Mouse (Mus musculus): Measurements from ENCODE around the gene Arhgap6. TPM values are rescaled to one million over a fixed set of nuclear protein-coding genes. Genes with fewer than 3 reads are reported as not detected.

Arhgap6 gene
- polyA plus RNA-seq, 1 experiment from 2014 or later = 2.6 TPM

DNA sequence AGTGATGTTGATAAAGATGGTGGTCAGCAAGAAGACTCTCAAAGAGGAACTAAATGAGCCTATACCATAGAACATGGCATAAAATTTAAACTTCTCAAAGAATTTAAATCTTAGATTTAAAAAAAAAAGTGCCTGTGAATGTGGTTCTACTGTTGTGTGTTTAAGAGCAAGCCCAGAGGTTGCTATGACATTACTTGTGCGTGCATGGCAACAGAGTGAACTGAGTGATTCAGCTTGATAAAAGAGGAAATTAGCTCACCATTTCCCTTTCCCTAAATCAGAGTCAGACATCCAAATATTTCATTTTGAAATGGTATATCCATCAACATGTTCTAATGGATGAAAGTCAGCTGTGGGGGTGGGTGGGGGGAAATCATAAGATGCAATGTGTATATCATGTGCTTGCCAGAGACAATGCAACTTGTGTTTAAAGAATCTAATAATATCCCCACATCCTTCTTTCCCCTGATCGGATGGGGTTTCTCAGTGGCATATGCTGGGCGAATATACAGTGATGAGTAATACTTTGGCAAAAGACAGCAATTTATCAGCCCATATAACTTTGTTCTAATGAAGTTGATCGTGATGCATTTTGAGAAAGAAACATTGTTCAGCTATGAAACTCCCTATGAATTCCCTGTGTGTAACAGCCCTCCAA is 328.3 kb downstream of the Arhgap6 start:
- Histone ChIP-seq H3K36me3 (replicated peaks; ENCODE audit: control insufficient read depth, insufficient read depth) (no peaks in the 10 kb centered on the region), H3K27ac (no peak overlapping the region), H3K27me3 (ENCODE audit: control insufficient read depth, insufficient read depth, low read length) (peaks cover 12% of the 10 kb centered on the region), H3K9ac (no peak overlapping the region), H3K9me3 (ENCODE audit: control insufficient read depth, low read length) (no peaks in the 10 kb centered on the region), H3K4me3 (replicated peaks; ENCODE audit: low read length) (no peak overlapping the region), H3K4me2 (replicated peaks) (no peak overlapping the region), H3K4me1 (replicated peaks; ENCODE audit: control insufficient read depth, insufficient read depth, low read length) (no peaks in the 10 kb centered on the region)
- ATAC-seq (ENCODE audit: low FRiP score) = no peak
- DNase-seq (ENCODE audit: low spot score) = no peak
- 84% methylated on average over 4 of the region's 4 CpGs for WGBS

DNA sequence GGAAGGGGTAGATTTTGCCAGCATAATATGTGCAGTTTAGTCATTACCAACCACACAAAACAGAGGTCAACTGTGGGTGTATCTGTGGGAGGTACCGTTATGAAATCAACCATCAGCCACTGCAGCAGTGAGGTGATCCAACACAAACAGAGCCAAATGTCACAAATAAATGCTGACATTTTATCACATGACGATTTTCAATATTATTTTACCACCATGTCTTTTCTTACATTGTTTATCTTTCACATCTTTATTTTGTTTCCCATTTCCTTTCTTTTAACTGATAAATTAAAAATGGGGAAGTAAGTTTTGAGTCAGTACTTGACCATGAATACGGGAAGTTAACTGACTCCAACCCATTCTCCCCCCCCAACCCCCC is 328.9 kb downstream of the Arhgap6 start:
- H3K27ac ChIP-seq = no peak overlapping the region
- 87% methylated on average over 3 of the region's 3 CpGs for WGBS
- H3K9ac ChIP-seq = no peak overlapping the region
- DNase-seq (ENCODE audit: low spot score) (no peak), ATAC-seq (ENCODE audit: low FRiP score) (no peak)
- peaks cover 12% of the 10 kb centered on the region for H3K27me3 ChIP-seq (ENCODE audit: control insufficient read depth, insufficient read depth, low read length)
- H3K4me3 ChIP-seq (replicated peaks; ENCODE audit: low read length) = no peak overlapping the region
- no peak overlapping the region for H3K4me2 ChIP-seq (replicated peaks)
- H3K9me3 ChIP-seq (ENCODE audit: control insufficient read depth, low read length) = no peaks in the 10 kb centered on the region
- no peaks in the 10 kb centered on the region for H3K4me1 ChIP-seq (replicated peaks; ENCODE audit: control insufficient read depth, insufficient read depth, low read length)
- H3K36me3 ChIP-seq (replicated peaks; ENCODE audit: control insufficient read depth, insufficient read depth) = no peaks in the 10 kb centered on the region

DNA sequence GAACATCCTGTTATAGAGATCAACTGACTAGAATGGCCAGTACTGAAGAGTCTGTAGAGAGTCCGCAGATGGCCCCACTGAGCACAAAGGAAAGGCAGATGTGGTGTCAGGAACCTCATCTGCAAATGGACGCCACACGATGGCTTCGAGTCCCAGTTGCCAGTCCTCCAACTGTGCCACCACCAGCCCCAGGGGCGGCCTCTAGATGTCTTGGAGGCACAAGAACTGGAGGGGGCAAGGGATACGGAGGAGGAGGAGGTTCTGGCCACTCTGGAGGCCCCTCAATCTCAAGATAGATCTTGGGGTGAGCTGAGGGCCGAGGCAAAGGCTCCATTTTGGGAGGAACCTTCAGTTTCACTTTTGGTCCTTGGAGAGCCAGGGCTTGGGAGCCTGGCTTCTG is 344.9 kb downstream of the Arhgap6 start:
- Histone ChIP-seq H3K9ac (no peak overlapping the region), H3K27ac (no peak overlapping the region), H3K27me3 (ENCODE audit: control insufficient read depth, insufficient read depth, low read length) (peaks cover 7% of the 10 kb centered on the region), H3K4me2 (replicated peaks) (no peak overlapping the region), H3K9me3 (ENCODE audit: control insufficient read depth, low read length) (no peaks in the 10 kb centered on the region), H3K4me1 (replicated peaks; ENCODE audit: control insufficient read depth, insufficient read depth, low read length) (no peaks in the 10 kb centered on the region), H3K36me3 (replicated peaks; ENCODE audit: control insufficient read depth, insufficient read depth) (no peaks in the 10 kb centered on the region), H3K4me3 (replicated peaks; ENCODE audit: low read length) (no peak overlapping the region)
- 88% methylated on average over 7 of the region's 7 CpGs for WGBS
- DNase-seq (ENCODE audit: low spot score) (no peak), ATAC-seq (ENCODE audit: low FRiP score) (no peak)

DNA sequence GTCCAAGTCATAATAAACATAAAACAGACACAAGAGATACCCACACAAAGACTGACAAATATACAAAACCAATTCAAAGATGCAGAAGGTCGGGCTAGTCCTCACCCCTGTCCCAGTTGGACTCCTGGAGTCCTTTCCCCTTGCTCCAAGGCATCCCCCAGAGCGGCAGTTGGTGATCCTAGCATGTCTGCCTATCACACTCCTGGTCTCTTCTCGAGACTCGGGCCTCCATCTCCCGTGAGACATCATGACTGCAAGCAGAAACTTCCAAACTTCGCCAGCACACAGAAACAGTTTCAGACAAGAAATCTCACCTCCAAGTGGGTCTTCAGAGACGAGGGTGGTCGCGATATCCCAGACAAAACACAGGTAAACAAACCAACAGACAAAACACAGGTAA is 345.6 kb downstream of the Arhgap6 start:
- ATAC-seq (ENCODE audit: low FRiP score) = no peak
- Histone ChIP-seq H3K4me3 (replicated peaks; ENCODE audit: low read length) (no peak overlapping the region), H3K36me3 (replicated peaks; ENCODE audit: control insufficient read depth, insufficient read depth) (no peaks in the 10 kb centered on the region)

DNA sequence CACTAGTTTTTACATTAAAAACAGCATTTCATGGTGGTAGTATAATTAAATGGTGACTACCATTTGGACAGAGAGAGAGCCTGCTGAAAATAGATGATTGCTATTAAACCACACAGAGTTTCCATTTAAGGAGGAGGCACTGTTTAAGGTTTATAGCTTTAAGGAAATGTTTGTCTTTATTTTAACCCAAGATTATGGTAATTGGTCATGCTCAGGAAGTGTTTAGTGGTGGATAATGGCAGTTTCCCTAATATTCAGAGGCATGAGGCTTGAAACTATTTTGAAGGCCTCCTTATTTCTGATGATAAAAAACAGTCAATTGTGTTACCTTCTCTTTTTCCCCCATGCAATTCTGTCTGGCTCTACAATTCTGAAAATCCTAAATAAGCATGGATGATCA is 358.9 kb downstream of the Arhgap6 start:
- H3K27ac ChIP-seq = no peak overlapping the region
- no peaks in the 10 kb centered on the region for H3K4me1 ChIP-seq (replicated peaks; ENCODE audit: control insufficient read depth, insufficient read depth, low read length)
- H3K4me2 ChIP-seq (replicated peaks) = no peak overlapping the region
- H3K36me3 ChIP-seq (replicated peaks; ENCODE audit: control insufficient read depth, insufficient read depth) = no peaks in the 10 kb centered on the region
- no peaks in the 10 kb centered on the region; the same call in 1 of the 2 replicates for H3K27me3 ChIP-seq (ENCODE audit: control insufficient read depth, insufficient read depth, low read length)
- ATAC-seq (ENCODE audit: low FRiP score) (no peak), DNase-seq (ENCODE audit: low spot score) (no peak)
- H3K9me3 ChIP-seq (ENCODE audit: control insufficient read depth, low read length) = no peaks in the 10 kb centered on the region
- no peak overlapping the region for H3K9ac ChIP-seq
- no peak overlapping the region for H3K4me3 ChIP-seq (replicated peaks; ENCODE audit: low read length)

More for the DNA sequence above, 345.6 kb downstream of the Arhgap6 start:
- WGBS = 91% methylated on average over 9 of the region's 9 CpGs
- Histone ChIP-seq H3K9ac (no peak overlapping the region), H3K4me2 (replicated peaks) (no peak overlapping the region), H3K27me3 (ENCODE audit: control insufficient read depth, insufficient read depth, low read length) (peaks cover 11% of the 10 kb centered on the region), H3K9me3 (ENCODE audit: control insufficient read depth, low read length) (no peaks in the 10 kb centered on the region), H3K27ac (no peak overlapping the region), H3K4me1 (replicated peaks; ENCODE audit: control insufficient read depth, insufficient read depth, low read length) (no peaks in the 10 kb centered on the region)
- DNase-seq (ENCODE audit: low spot score) = no peak

DNA sequence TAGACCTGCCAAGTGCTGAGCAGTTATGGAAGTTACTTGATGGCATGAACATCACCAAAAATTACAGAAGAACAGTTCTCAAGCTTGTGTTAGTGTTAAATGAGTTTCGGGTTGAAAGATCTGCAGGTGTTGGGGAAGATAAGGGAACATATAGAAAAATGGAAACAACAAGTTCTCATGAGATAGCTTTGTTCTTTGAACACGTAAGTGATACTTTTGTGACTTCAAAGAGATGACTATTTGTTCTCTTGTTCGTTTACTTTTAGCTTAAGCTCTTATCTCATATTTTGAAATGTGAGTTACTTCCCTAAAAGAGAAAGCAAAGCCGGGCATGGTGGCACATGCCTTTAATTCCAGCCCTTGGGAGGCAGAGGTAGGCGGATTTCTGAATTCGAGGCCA is 363.5 kb downstream of the Arhgap6 start:
- WGBS = 86% methylated on average over 6 of the region's 6 CpGs
- Histone ChIP-seq H3K4me2 (replicated peaks) (no peak overlapping the region), H3K27me3 (ENCODE audit: control insufficient read depth, insufficient read depth, low read length) (no peaks in the 10 kb centered on the region; the same call in 1 of the 2 replicates), H3K9ac (no peak overlapping the region), H3K27ac (no peak overlapping the region), H3K4me3 (replicated peaks; ENCODE audit: low read length) (no peak overlapping the region), H3K36me3 (replicated peaks; ENCODE audit: control insufficient read depth, insufficient read depth) (no peaks in the 10 kb centered on the region), H3K4me1 (replicated peaks; ENCODE audit: control insufficient read depth, insufficient read depth, low read length) (no peaks in the 10 kb centered on the region), H3K9me3 (ENCODE audit: control insufficient read depth, low read length) (no peaks in the 10 kb centered on the region)
- no peak for ATAC-seq (ENCODE audit: low FRiP score)
- no peak for DNase-seq (ENCODE audit: low spot score)

DNA sequence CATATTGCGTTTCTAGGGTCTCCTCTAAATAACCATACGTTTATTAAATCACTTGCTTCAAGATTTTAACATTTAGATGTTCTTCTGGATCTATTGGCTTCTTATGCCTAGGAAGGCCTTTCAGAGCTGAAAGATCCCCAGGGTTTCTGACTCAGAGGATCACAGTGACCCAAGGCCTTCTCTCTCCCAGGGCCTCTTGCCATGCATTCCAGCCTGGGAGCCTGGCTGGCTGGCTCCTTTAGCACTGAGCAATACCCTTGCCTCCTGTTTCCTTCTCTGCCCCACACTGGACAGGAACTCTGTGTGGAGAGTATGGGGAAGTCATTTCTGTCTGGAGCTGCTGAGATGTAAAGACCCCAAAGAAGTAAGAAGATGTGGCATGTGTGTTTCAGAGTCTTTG is 376.1 kb downstream of the Arhgap6 start:
- peaks cover 10% of the 10 kb centered on the region; the same call in 1 of the 2 replicates for H3K27me3 ChIP-seq (ENCODE audit: control insufficient read depth, insufficient read depth, low read length)
- no peak overlapping the region for H3K4me3 ChIP-seq (replicated peaks; ENCODE audit: low read length)
- no peak overlapping the region for H3K27ac ChIP-seq
- H3K4me2 ChIP-seq (replicated peaks) = no peak overlapping the region
- H3K4me1 ChIP-seq (replicated peaks; ENCODE audit: control insufficient read depth, insufficient read depth, low read length) = no peaks in the 10 kb centered on the region
- ATAC-seq (ENCODE audit: low FRiP score) = no peak
- H3K9ac ChIP-seq = no peak overlapping the region
- DNase-seq (ENCODE audit: low spot score) = no peak
- H3K9me3 ChIP-seq (ENCODE audit: control insufficient read depth, low read length) = no peaks in the 10 kb centered on the region
- 80% methylated on average over 2 of the region's 2 CpGs for WGBS
- H3K36me3 ChIP-seq (replicated peaks; ENCODE audit: control insufficient read depth, insufficient read depth) = no peaks in the 10 kb centered on the region

DNA sequence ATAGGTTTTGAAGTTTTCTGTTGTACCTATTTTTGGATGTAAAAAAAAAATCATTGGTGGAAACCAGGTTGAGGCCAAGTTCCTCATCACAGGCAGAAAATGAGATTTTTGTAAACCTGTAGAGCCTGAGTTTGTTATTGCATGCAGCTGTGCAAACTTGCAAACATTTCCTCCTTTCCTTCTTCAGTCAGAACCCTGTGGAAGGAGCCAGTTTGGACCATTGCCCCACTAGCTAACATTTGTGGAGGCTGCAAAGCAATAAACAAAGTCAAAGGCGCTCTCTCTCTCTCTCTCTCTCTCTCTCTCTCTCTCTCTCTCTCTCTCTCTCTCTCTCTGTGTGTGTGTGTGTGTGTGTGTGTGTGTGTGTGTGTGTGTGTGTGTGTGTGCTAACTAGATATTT is 378.9 kb downstream of the Arhgap6 start:
- Histone ChIP-seq H3K9ac (no peak overlapping the region), H3K27ac (no peak overlapping the region), H3K4me1 (replicated peaks; ENCODE audit: control insufficient read depth, insufficient read depth, low read length) (no peaks in the 10 kb centered on the region), H3K27me3 (ENCODE audit: control insufficient read depth, insufficient read depth, low read length) (peaks cover 10% of the 10 kb centered on the region; the same call in 1 of the 2 replicates), H3K9me3 (ENCODE audit: control insufficient read depth, low read length) (no peaks in the 10 kb centered on the region), H3K36me3 (replicated peaks; ENCODE audit: control insufficient read depth, insufficient read depth) (no peaks in the 10 kb centered on the region), H3K4me3 (replicated peaks; ENCODE audit: low read length) (no peak overlapping the region), H3K4me2 (replicated peaks) (no peak overlapping the region)
- 83% methylated on average over 1 of the region's 1 CpGs for WGBS
- no peak for ATAC-seq (ENCODE audit: low FRiP score)
- no peak for DNase-seq (ENCODE audit: low spot score)

DNA sequence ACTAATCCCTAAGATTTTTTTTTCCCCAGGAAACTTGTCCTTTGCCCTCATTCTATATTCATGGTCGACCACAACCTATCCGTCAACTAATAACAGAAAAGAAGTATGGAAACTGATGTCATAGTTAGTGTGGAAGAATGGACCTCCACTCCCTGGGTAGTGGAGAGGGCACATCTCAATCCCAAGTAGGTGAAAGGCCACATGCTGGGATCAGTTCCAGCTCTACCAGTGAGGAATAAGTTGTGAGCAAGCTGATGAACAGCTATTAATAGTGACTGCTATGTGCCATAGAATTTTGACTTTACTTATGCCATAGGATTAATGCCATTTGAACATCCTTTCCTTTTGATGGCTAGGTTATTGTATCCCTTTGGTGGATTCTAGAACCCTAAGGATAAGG is 383.7 kb downstream of the Arhgap6 start:
- no peak overlapping the region for H3K9ac ChIP-seq

DNA sequence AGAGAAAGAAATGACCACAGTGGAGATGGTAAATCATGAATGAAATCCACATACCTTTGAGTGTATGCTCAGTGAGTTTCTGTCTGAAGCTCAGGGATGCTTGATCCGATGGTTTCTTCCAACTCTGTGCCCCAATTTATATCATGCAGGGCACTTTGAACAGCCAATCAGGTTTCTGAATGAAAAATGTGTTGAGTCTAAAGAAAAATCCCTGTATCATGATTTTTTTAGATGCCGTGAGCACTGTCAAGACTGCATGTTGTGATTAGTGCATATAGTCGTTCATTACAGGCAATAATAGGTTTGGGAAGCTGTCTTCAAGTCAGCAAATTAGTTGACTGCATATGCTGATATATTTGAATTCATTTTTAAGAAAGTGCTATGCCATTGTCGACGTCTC is 392.2 kb downstream of the Arhgap6 start, which contains the start of gene Amelx:
Amelx (minus strand) TSS at position 101 of the 400 bp plus-strand sequence.
- Histone ChIP-seq H3K27ac (no peak within 1 kb of the TSS), H3K4me1 (replicated peaks; ENCODE audit: control insufficient read depth, insufficient read depth, low read length) (no peaks in the 10 kb centered on the region), H3K4me2 (replicated peaks) (no peak within 1 kb of the TSS), H3K27me3 (ENCODE audit: control insufficient read depth, insufficient read depth, low read length) (peaks cover 5% of the 10 kb centered on the region), H3K9me3 (ENCODE audit: control insufficient read depth, low read length) (no peaks in the 10 kb centered on the region), H3K4me3 (replicated peaks; ENCODE audit: low read length) (no peak within 1 kb of the TSS), H3K36me3 (replicated peaks; ENCODE audit: control insufficient read depth, insufficient read depth) (no peaks in the 10 kb centered on the region), H3K9ac (no peak within 1 kb of the TSS)
- ATAC-seq (ENCODE audit: low FRiP score) = no peak
- DNase-seq (ENCODE audit: low spot score) = no peak
- WGBS = 79% methylated on average over 5 of the region's 5 CpGs

More for the DNA sequence above, 383.7 kb downstream of the Arhgap6 start:
- Histone ChIP-seq H3K36me3 (replicated peaks; ENCODE audit: control insufficient read depth, insufficient read depth) (no peaks in the 10 kb centered on the region), H3K4me2 (replicated peaks) (no peak overlapping the region), H3K27me3 (ENCODE audit: control insufficient read depth, insufficient read depth, low read length) (peaks cover 12% of the 10 kb centered on the region; the same call in 1 of the 2 replicates), H3K27ac (no peak overlapping the region), H3K9me3 (ENCODE audit: control insufficient read depth, low read length) (no peaks in the 10 kb centered on the region), H3K4me1 (replicated peaks; ENCODE audit: control insufficient read depth, insufficient read depth, low read length) (no peaks in the 10 kb centered on the region), H3K4me3 (replicated peaks; ENCODE audit: low read length) (no peak overlapping the region)
- WGBS = 67% methylated on average over 2 of the region's 2 CpGs
- no peak for ATAC-seq (ENCODE audit: low FRiP score)
- no peak for DNase-seq (ENCODE audit: low spot score)

Measured in hindbrain, embryonic 14.5 days (tissue).